Mouse (Mus musculus): ENCODE data around the gene Shc1.
"Not testable (repeated sequence)": the region's sequence is repeated elsewhere in the genome, so short reads cannot be mapped to it uniquely, and the experiment has no call there.

Gene Shc1

DNA sequence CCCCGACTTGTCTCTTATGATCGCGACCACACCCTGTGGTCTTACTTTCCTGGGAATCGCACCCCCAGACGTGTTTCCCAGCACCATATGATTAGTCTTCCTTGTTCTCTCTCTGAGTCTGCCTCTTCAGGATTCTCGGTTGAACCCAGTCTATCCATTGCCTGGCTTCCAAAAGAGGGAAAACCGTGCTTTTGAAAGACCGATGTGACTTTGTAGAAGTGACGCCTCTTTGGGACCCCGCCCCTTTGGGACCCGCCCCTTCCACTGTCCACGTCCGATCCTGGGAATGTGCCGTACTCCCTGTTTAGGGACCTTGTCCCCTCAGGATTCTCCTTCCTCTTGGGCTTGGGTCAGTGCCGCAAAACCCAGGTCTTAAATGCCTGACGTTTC lies 613 bp downstream of the Shc1 start:
- in situ Hi-C loops (cut with MseI, MboI): no loop called here

DNA sequence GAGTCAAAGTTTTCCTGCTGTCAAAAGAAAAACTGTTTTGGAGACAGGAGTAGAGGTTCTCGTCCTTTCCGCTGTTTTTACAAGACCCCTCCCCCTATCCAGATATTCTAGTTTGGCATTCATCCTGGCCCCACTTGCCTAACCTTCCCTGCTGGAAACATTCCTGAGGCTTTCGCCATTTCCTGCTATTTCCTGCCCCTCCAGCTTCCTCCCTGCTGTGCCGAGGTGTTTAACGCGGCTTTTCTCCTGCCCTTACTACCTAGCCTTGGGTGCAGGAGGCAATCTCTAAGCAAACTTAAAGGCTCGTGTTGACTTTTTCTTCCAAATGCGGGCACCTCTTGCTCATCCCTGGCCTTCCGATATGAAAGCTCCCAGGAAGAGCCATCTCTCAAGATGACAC lies 1.3 kb downstream of the Shc1 start:
- in situ Hi-C loops (cut with MseI, MboI): no loop called here

DNA sequence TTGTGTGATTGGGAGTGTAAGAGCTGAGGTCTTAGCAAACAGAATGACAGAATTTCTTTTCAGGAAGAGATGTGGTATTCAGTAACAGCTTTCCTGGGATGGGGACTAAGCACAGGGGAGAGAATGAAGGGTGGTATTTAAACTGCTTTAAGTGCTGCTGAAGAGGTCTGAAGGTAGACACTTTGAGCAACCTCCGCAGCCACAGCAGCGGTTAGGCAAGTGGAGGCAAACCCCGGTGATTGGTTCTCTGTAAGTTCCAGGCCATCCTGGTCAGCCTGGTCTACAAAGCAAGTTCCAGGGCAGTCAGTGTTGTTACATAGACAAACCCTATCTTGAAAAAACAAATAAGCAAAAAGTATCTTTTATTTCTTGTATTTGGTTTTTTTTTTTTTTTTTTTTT lies 1.7 kb downstream of the Shc1 start:
- in situ Hi-C loops (cut with MseI, MboI): no loop called here

DNA sequence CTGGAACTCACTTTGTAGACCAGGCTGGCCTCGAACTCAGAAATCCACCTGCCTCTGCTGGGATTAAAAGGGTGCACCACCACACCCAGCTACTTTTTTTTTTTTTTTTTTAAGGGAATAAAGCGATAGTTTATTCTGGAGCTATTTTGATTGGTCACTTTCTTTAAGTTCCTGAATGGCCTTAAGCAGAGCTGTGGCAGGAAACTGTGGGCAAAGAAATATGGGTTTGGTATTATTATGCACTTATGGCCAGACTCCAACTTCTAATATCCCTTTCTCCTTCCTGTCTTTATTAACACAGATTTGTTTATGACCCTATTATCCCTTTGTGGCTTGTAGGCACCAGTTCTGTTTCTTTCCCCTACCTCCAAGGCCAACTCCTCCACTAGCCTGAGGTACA lies 2.2 kb downstream of the Shc1 start:
- in situ Hi-C loops (cut with MseI, MboI): no loop called here

DNA sequence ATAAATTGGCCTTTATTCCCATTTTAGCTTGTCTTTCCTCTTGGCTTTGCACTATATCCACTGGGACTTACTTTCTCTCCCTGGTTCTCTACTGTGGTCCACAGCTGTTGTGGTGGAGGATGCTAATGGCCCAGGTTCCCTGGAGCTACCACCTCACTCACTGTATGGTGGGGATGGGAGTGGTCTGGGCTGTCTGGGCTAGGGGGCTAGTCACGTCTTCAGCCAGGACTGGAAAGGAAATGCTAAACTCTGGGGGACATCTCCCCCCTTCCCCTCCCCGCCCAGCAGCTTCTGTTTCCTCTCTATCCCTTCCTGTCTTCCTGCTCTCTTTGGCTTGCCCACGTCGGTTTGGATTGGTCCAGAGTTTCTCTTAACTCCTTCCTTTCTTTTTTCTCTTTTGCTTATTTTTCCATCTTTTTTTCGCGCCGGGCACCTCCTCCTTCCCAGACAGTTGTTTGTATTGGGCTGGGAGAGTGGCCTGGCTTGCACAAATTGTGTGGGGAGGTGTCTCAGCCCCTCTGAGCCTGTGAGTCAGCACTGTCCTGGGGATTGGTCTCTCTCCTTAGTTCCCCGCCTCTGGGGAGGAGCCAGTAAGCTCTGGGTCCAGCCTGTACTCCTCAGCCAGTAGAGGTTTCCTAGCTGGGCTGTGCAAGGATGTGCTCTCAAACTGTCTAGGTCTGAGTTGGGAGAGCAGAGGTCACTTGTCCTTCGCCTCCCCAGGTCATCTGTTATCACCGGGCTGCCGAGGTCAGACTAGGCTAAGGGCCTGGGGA lies 2.9 kb downstream of the Shc1 start:
- in situ Hi-C loops (cut with MseI, MboI): no loop called here

DNA sequence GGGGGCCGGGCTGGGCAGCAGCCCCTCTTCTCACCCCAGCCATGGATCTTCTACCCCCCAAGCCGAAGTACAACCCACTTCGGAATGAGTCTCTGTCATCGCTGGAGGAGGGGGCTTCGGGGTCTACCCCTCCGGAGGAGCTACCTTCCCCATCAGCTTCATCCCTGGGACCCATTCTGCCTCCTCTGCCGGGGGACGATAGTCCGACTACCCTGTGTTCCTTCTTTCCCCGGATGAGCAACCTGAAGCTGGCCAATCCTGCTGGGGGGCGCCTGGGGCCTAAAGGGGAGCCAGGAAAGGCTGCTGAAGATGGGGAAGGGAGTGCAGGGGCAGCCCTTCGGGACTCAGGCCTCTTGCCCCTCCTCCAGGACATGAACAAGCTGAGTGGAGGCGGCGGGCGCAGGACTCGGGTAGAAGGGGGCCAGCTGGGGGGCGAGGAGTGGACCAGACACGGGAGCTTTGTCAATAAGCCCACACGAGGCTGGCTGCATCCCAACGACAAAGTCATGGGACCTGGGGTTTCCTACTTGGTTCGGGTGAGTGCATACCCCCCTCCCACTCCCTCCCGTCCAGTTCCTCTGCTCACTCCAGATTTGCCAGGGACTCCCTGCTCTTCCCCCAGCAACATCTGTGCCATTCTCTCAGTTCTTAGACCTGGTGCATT lies 3.7 kb downstream of the Shc1 start:
- in situ Hi-C loops (cut with MseI, MboI): no loop called here

DNA sequence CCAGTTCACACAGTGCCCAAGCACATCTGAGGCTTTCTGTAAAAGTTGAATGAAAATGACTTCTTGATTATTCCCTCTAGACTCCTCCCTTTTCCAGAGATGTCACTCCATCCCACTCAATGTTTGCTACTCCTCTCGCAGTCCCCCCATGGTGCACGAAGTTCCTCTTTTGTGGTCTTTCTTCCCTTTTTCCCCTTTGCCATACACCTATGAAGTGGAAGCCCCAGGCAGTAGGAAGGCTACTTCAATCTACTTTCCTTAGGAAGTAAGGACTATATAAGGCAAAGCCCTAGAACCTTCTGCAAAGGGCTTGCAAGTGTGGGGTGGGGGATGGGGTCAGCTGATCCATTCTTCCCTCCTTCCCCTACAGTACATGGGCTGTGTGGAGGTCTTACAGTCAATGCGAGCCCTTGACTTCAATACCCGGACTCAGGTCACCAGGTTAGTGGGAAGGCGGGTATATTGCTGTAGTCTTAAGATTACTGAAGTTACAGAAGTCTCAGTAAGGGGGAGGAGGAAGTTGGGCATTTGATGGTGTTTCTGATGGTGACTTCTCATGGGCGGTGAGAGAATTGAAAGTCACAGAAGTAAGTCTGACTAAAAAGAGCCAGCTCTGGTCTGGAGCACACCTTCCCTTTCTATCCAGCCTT lies 4.4 kb downstream of the Shc1 start:
- in situ Hi-C loops (cut with MseI, MboI): no loop called here

DNA sequence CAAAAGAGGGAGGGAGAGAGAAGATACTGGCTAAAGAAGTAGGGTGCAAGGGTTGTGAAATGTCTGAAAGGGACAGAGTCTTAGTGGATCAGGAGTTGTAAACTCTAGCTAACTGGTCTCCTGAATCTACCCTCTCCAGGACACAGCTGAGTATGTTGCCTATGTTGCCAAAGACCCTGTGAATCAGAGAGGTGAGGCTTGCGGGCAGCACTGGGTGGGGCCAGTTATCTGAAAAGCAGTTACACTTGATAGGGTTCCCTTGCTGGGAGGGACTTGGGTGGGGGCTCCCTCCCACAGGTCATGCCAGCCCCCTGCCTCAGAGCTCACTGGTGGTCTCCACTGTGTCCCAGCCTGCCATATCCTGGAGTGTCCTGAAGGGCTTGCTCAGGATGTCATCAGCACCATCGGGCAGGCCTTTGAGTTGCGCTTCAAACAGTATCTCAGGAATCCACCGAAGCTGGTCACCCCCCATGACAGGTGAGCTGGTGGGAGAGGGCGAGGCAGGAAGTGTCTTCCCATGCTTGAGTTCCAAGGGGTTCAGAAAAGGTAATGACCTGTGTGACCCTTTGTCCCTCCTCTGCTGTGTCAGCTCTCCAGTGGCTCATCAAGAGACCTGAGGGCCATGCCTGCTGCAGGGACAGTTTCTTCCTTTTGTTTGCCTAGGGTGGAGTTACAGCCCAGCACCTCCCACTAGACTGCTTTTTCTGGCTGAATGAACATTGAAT lies 6.3 kb downstream of the Shc1 start:
- in situ Hi-C loops (cut with MseI, MboI): no loop called here

DNA sequence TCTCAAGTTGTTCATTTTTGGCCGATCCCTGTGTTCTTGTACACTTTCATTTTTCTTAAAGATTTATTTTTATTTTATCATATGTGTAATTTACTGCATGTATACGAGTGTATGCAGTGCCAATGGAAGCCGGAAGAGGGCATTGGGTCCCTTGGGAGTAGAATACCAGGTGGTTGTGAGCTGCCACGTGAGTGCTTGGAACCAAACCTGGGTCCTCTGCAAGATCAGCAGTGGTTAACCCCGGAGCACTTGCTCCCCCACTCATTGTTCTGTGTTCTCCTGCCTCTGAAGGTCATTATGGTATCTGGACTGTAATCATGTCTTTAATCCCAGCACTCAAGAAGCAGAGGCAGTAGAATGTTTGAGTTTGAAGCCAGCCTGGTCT lies 6.9 kb downstream of the Shc1 start:
- in situ Hi-C loops (cut with MseI, MboI): no loop called here

DNA sequence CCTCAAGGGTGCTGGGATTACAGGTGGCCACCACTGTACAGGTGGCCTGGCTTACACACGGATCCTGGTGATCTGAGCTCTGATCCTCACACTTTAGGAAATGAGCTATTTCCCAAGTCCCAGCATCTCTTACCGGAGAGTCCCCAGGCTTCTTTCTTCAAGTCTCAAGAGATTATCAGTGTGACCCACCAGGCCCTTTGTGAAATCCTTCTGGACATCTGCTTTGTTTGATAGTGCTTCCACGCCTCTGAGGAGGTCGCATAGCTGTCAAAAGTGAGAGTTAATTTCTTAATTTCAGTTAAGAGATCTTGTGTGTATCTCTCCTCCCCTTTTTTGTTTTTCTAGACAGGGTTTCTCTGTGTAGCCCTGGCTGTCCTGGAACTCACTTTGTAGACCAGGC lies 7.6 kb downstream of the Shc1 start:
- in situ Hi-C loops (cut with MseI, MboI): no loop called here

DNA sequence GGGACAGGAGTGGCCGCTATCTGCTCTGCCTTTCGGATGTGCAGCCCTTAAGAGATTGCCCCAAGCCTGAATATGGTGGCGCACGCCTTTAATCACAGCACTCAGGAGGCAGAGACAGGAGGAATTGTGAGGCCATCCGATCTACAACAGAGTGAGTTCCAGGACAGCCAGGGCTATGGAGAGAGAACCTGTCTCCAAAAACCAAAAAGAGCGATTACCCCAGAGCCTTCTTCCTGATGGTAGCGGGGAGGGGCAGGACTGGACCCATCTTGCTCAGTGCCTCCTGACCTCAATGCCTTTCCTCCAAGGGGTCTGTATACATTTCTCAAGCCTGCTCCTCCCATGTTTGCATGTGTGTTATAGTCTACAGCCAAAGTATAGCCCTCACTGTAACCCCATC lies 10.8 kb downstream of the Shc1 start:
- in situ Hi-C loops (cut with MseI, MboI): not testable (repeated sequence)

DNA sequence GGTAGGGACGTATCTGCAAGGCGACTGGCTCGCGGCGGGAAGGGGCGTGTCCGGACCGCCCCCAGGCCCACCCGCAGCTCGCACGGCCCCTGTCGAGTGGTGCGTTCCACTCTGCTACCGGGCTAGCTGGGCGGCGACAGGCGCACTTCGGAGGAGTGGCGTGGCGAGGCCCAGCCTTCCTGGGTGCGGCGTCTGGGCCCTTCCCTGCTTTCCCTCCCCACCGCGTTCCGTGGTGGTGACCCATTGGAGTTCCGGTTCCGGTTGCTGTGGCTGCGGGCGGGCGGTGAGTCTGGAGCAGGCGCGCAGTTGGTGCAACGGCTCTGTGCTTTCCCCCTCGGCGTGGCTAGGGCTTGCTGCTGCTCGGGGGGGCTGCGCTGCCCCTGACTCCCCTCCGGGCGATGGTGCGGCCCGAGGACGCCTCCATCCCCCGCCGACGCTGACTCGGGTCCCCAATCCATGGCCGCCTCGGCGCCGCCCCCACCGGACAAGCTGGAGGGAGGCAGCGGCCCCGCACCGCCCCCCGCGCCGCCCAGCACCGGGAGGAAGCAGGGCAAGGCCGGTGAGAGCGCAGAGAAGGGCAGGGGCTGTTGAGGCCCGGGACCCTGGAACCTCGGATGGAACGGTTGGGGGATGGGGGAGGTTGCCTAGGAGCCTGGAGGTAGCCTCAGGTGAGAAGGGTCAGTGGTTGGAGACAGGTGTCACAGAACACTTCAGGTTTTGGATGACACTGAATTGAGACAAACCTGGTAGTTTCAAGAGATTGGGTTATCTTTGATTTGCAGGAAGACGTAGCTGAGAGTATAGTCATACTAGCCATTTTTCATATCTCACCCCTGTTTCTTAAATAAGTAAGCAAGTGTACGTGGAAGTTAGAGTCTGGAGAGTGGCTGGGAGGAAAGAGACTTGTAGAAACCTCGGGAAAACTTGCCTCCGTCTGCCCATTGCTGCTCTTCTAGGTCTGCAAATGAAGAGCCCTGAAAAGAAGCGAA lies 12.2 kb downstream of the Shc1 start, which contains the start of gene Pygo2:
Pygo2 (plus strand) TSS at position 44 of the 989 bp plus-strand sequence.
- in situ Hi-C loops (cut with MseI, MboI): no loop called here

DNA sequence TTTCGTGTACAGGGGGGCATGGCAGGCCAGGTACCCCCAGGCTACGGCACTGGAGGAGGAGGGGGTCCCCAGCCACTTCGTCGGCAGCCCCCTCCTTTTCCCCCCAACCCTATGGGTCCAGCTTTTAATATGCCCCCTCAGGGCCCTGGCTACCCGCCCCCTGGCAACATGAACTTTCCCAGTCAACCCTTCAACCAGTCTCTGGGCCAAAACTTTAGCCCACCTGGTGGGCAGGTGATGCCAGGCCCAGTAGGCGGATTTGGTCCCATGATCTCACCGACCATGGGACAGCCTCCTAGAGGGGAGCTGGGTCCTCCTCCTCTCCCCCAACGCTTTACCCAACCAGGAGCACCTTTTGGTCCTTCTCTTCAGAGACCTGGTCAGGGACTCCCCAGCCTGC lies 14.4 kb downstream of the Shc1 start:
- in situ Hi-C loops (cut with MseI, MboI): no loop called here

DNA sequence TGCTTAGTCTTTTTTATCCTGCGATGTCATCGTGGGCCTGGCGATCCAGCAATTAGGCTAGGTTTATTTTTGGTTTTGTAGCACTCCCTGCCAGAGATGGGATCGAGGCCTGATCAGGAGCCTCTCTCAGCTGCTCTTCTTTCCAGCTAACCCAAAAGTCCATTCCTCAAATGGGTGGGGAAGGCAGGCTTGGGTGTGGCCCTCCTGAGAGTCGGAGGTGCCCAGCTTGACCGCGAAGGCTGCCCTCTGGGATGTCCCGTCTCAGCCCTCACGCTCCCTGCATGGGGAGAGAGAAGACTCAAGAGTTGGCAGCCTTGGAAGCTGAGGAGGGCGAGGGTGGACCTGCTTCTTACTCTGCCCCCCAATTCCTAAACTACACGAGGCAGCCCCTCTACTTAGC lies 16.3 kb downstream of the Shc1 start:
- in situ Hi-C loops (cut with MseI, MboI): no loop called here

DNA sequence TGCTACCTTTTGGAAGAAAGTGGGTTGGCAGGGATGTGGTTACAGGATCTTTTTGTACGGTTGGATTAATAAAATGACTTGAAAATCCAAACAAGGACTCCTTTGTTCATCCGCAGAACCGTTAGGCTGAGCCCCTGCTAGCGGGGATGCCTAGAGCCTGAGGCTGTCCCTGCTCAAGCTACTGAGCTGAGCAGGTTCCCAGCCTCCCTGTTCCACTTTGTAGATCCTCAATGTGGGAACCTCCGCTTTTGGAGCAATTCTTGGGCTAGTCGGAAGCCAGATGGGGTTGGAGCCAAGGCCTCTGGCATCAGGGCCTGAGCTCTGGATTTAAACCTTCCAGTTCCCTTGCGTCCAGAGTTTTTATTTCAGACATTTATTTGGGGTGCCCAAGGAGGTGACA lies 16.8 kb downstream of the Shc1 start:
- in situ Hi-C loops (cut with MseI, MboI): no loop called here

DNA sequence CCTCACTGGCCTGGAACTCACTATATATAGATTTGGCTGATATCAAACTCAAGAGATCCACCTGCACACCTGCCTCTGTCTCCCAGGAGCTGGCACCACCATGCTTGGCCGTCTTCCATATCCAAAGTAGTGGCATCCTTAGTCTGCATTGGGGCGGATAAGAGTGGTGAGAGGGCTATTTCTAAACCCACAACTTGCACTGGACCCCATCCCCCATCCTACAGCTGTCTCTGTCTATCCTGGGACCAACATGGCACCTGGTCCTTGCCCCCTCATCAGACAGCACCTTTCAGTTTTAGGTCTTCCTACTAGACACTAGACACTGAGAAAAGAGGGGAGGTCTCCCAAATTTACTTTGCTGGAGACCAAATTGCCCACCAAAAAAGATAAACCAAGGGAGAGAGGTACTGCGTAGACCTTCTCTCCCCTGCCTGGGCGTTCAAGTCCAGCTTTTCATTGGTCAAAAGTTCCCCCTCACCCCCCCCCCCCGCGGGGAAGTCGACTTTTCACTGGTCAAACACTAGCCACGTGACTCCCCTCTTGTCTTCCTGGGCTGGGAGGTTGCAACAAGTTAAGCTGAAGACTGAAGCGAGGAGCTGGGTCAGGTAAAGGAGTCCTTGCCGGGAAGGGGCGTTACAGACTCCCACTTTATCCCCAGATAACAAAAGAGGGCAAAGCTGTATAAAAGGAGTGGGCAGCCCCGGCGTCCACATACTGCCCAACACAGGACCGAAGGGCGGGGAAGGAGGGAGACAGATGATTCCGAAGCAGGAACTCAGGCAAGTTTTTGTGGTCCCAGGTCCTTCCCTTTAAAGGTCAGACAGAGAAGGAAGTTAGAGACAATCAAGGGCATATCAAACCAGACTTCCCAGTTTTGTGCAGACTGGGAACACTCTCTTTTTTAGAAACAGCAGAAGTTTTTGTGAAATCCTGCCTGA lies 18.2 kb downstream of the Shc1 start, which contains the start of gene Pbxip1:
Pbxip1 (plus strand) TSS at position 531 of the 938 bp plus-strand sequence.
- in situ Hi-C loops (cut with MseI, MboI): no loop called here

DNA sequence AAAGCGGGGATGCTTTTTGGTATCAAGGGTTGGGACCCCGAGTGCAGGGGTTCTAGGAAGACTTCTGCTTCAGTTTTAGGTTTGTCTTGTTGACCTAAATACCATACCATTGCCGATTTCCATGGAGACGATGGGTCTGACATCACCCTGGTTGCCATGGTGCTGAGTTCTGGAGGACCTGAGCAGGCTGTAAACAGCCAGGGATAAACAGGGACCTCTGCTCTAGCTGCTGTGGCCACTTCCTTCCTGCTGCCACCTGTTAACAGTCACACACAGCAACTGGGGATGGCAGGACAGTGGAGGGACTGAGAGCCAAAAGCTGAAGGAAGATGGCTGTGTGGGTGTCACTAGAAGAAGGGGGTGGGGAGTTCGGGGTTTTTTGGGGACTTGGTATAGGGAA lies 19.0 kb downstream of the Shc1 start:
- in situ Hi-C loops (cut with MseI, MboI): no loop called here

DNA sequence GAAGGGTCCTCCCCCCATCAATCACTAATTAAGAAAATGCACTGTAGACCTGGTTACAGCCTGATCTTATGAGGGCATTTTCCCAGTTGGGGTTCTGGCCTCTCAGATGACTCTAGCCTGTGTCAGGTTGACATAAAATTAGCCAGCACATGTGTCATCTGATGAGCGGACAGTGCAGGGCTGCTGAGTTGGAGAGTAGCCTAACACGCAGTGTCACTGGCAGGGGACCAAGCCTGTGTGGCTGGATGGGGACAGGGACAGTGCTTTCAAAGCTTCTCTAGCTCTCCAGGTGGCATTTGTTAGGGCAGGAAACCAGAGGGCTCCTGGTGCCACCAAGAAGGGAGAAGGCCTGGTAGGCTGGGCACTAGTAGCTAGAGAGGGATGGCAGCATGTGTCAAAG lies 22.4 kb downstream of the Shc1 start:
- in situ Hi-C loops (cut with MseI, MboI): no loop called here

DNA sequence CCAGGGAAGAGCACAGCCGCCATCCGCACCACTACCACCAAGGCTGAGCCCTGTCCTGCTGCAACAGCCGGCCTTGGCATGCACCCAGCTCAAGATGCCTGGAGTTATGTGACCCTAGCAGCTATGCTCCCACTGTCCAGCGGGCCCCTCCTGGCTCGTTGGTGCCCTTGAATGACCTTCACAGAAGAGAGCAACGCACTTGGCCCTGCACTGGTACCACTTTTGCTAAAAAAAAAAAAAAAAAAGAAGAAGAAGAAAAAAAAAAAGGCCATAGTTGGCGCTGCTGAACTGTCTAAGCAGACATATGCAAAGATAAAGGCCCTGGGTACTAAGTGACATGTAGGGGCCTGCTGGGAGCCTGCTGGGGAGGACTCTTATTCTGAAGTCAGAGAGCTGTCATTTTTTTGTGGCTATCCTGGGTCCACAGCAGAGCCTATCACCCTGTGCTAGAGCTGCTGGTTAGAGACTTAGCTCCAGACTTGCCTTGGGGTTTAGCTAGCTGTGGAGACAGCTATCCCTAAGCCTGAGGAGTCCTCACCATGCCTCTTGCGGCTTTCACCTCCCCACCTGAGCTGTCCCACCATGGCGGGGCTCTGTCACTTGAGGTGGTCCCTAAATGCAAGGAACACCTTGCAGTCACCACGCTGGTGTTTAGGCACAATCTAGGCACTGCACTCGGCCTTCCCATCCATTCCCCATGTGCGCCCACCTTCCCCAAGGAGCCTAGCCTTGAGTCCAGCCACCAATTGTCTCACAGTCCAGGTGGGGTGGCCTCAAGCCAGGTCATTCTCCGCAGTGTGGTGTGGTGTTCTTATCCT lies 30.7 kb downstream of the Shc1 start:
- in situ Hi-C loops (cut with MseI, MboI): no loop called here

All from mouse trophoblast stem cell (cell line).